Mouse (Mus musculus) adrenal gland, adult 8-10 months (tissue): ENCODE results near the gene Mrpl52. TPM values are rescaled to one million over a fixed set of nuclear protein-coding genes. Genes with fewer than 3 reads are reported as not detected.

Experiments used
- DNase-seq: peaks from one replicate; pipeline ENCODE4 v3.0.0; 2022
- total RNA-seq, 4 experiments: library from RNA; stranded (reverse); gene quantifications; 2 replicates each; pipeline ENCODE4 v1.2.4; 2022

Mrpl52 gene
- total RNA-seq, 4 experiments from 2014 or later: 179 to 219 (median 209) TPM

DNA sequence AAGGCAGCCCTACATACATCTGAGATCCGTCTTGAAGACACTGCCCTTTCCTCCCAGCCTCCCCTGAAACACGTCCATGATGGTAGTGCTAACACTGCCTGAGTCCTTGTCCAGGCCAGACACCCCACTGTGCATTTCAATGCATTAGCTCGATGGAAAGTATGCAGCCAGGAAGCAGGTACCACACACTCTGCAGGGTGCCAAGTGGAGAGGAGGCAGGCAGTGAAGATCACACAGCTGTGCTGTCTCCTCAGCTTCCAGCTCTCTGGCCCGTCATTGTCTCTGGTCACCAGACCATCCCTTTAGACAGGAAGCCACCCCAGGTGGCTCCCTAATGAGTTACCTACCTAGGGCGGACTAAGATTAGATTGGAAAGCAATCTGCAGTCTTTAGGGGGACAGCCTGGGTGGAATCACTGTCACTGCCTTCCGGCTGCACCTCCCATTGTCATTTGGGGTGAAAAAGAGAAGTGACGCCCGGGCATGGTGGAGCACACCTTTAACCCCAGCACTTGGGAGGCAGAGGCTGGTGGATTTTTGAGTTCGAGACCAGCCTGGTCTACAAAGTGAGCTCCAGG, 14.6 kb upstream of the Mrpl52 start:
- no peak for DNase-seq

GRCm38 (mm10) chr14:54412629-54413170, 14.0 kb upstream of the Mrpl52 start:
- no peak for DNase-seq

GRCm38 (mm10) chr14:54413877-54414700, 12.6 kb upstream of the Mrpl52 start:
- DNase-seq: no peak

- no peak for DNase-seq
Observed at GRCm38 (mm10) chr14:54415241-54416020, 11.3 kb upstream of the Mrpl52 start.

DNA sequence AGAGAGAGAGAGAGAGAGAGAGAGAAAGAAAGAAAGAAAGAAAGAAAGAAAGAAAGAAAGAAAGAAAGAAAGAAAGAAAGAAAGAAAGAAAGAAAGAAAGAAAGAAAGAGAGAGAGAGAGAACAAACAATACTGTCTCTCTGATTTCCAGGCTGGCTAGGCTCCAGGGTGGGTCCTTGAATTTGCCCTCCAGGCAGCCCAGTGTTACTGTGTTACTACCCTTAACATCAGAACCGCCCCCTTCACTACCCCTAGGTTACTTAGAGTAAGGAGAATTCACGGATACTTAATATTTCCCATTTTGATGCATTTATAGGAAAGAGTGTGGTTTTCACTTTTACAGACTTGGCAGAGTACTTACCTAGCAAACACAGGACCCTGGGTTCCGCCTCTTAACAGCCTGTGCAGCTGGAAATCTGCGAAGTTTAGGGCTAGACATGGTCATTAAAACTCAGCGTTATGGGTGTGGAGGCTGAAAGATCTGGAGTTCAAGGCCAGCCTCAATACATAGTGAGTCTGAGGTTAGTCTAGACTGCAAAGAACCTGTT, 10.4 kb upstream of the Mrpl52 start:
- DNase-seq: no peak

- DNase-seq: no peak
Observed at GRCm38 (mm10) chr14:54416830-54417229, 9.9 kb upstream of the Mrpl52 start.

GRCm38 (mm10) chr14:54417623-54418081, 9.1 kb upstream of the Mrpl52 start, which contains the start of gene Slc7a7:
Gene Slc7a7, minus strand, starts transcription at chr14:54417780.
- DNase-seq: no peak

GRCm38 (mm10) chr14:54421014-54421413, 5.7 kb upstream of the Mrpl52 start:
- no peak for DNase-seq

GRCm38 (mm10) chr14:54423406-54423805, 3.3 kb upstream of the Mrpl52 start:
- DNase-seq: no peak

DNA sequence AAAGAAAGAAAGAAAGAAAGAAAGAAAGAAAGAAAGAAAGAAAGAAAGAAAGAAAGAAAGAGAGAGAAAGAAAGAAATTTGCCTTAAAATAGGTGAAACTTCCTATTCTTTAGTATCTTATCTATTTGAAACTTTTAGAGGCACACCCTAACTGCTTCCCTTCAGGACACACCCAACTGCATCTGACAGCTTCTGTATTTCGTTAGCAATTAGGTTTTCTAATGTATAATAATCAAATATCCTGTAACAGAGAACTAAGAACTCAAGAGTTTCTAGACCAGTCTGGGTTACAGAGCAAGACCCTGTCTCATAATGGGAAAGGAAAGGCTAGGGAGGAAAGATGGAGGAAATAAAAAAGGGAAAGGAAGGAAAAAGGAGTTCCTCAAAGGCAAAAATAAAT, 2.1 kb upstream of the Mrpl52 start:
- no peak for DNase-seq

- DNase-seq: no peak
Observed at GRCm38 (mm10) chr14:54425540-54425939, 1.2 kb upstream of the Mrpl52 start.

DNA sequence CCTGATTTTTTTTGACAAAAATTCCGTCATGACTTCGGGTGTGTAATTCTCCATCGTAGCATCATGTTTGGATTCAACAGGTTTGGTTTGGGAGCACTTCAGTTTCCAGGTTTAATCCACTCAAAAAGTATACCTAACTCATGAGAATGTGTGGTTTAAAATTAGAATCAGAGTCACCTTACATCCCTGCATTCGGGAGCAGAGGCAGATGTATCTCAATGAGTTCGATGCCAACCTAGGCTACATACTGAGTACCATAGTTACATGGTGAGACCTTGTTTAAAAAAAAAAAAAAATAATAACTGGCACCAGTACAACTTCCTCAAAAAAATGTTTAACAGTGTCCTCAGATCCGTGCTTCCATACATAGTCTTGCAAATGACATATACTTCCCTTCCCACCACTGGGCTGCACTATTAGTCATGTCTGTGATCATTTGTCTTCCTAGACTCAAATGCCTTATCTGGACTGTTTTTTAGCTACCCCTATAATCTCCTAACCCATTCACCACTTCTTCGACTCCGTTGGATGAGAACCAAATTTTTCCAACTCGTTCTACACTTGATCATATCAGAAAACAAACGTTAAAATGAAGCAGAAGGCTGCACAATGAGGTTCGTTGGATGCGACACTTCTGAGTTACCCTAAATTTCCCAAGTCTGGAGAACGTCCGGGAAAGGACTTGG, 563 bp upstream of the Mrpl52 start:
- no peak for DNase-seq

- DNase-seq: no peak
Observed at GRCm38 (mm10) chr14:54427696-54428095, 987 bp downstream of the Mrpl52 start.

DNA sequence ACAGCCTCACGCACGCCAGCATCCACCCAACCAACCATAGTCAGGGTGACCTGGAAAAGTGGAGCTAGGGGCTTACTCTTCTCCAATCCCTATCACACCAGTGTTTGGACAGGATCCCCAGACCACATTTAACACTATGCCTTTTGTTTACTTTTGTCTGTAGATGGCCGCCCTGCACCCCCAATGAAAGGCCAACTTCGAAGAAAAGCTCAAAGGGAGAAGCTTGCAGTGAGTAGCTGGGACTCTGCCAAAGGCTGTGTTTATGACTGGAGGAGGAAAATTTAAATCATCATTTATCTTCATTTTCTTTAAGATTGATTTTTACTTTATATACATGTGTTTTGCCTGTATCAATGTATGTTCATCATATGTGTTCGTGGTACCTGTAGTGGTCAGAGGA, 1.7 kb downstream of the Mrpl52 start:
- no peak for DNase-seq

GRCm38 (mm10) chr14:54429332-54430093, 2.8 kb downstream of the Mrpl52 start:
- no peak for DNase-seq

DNA sequence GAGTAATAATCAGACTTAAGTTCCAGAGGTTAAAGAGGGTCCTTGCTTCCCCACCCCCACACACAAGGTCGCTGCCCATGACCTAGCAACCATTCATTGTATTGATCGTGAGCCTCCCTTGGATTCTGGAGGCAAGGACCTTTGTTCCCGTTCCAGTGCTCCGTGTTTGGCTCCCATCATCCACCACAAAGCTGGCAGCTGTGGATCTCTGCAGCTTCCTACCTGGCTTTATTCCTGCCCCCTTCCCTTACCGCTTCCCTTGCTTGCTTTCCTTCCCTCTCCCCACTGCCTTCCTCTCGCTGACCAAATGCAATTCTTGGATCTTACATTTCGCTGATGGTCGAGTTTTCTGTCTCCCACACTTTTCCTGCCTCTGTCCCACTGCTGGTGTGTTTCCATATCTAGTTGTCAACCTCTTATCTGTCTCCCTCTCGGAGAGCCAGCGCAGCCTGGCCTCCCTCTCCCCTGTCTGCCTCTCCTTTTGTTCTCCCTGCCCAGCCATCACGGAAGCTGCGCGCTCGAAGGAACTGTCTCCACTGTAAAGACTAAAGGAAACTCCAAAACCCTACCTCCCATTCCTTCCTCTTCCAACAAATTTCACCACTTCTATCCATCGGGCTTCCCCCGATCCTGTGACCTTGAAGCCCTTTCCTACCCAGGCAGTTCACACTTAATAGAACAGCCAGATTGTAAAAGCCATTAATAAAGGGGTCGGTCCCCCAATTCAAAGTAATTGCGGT, 3.9 kb downstream of the Mrpl52 start:
- no peak for DNase-seq

GRCm38 (mm10) chr14:54431334-54432077, 4.8 kb downstream of the Mrpl52 start, which contains the start of gene Mmp14:
Gene Mmp14, plus strand, starts transcription at chr14:54431612.
- peak; percentile 72 for DNase-seq

GRCm38 (mm10) chr14:54432078-54432836, 5.5 kb downstream of the Mrpl52 start:
- no peak for DNase-seq
